Mouse (Mus musculus): Measurements from ENCODE around the gene Tmem150c. TPM values are rescaled to one million over a fixed set of nuclear protein-coding genes. Genes with fewer than 3 reads are reported as not detected.

The Tmem150c gene
- polyA plus RNA-seq, 1 experiment from 2014 or later = 4.7 TPM

GRCm38 (mm10) chr5:100055866-100056369 lies 103.7 kb downstream of the Tmem150c start:
- 65% methylated on average over 5 of the region's 5 CpGs for WGBS

GRCm38 (mm10) chr5:100054807-100055547 lies 104.6 kb downstream of the Tmem150c start:
- Histone ChIP-seq H3K9ac (ENCODE audit: low read length) (no peak overlapping the region), H3K9me3 (replicated peaks; ENCODE audit: control insufficient read depth, low read length) (no peaks in the 10 kb centered on the region), H3K27me3 (ENCODE audit: control insufficient read depth, insufficient read depth, low read length) (no peaks in the 10 kb centered on the region), H3K4me3 (replicated peaks; ENCODE audit: low read length) (no peak overlapping the region), H3K27ac (ENCODE audit: low read length) (no peak overlapping the region), H3K36me3 (ENCODE audit: control insufficient read depth, insufficient read depth, low read length) (no peaks in the 10 kb centered on the region), H3K4me2 (ENCODE audit: low read depth, low read length) (no peak overlapping the region), H3K4me1 (ENCODE audit: control insufficient read depth, insufficient read depth, low read length) (peaks cover 13% of the 10 kb centered on the region; the same call in 1 of the 2 replicates)
- ATAC-seq (ENCODE audit: insufficient read depth, low FRiP score) = no peak
- 73% methylated on average over 11 of the region's 11 CpGs for WGBS

More at GRCm38 (mm10) chr5:100055866-100056369, 103.7 kb downstream of the Tmem150c start:
- H3K9ac ChIP-seq (ENCODE audit: low read length) = no peak overlapping the region
- H3K9me3 ChIP-seq (replicated peaks; ENCODE audit: control insufficient read depth, low read length) = no peaks in the 10 kb centered on the region
- no peak overlapping the region for H3K4me3 ChIP-seq (replicated peaks; ENCODE audit: low read length)
- ATAC-seq (ENCODE audit: insufficient read depth, low FRiP score) = no peak
- H3K4me2 ChIP-seq (ENCODE audit: low read depth, low read length) = no peak overlapping the region
- H3K27me3 ChIP-seq (ENCODE audit: control insufficient read depth, insufficient read depth, low read length) = no peaks in the 10 kb centered on the region
- H3K27ac ChIP-seq (ENCODE audit: low read length) = no peak overlapping the region
- H3K36me3 ChIP-seq (ENCODE audit: control insufficient read depth, insufficient read depth, low read length) = 0 out of 2 replicates have a peak, but pooled peaks cover under 1% of the 10 kb centered on the region
- peaks cover 13% of the 10 kb centered on the region; the same call in 1 of the 2 replicates for H3K4me1 ChIP-seq (ENCODE audit: control insufficient read depth, insufficient read depth, low read length)

- 91% methylated on average over 7 of the region's 7 CpGs for WGBS
- no peaks in the 10 kb centered on the region for H3K27me3 ChIP-seq (ENCODE audit: control insufficient read depth, insufficient read depth, low read length)
- no peak overlapping the region for H3K4me2 ChIP-seq (ENCODE audit: low read depth, low read length)
- no peaks in the 10 kb centered on the region for H3K9me3 ChIP-seq (replicated peaks; ENCODE audit: control insufficient read depth, low read length)
- H3K36me3 ChIP-seq (ENCODE audit: control insufficient read depth, insufficient read depth, low read length) = no peaks in the 10 kb centered on the region
- H3K9ac ChIP-seq (ENCODE audit: low read length) = no peak overlapping the region
- ATAC-seq (ENCODE audit: insufficient read depth, low FRiP score) = no peak
- H3K4me1 ChIP-seq (ENCODE audit: control insufficient read depth, insufficient read depth, low read length) = peaks cover 16% of the 10 kb centered on the region
- H3K27ac ChIP-seq (ENCODE audit: low read length) = no peak overlapping the region
- H3K4me3 ChIP-seq (replicated peaks; ENCODE audit: low read length) = no peak overlapping the region
Measured at GRCm38 (mm10) chr5:100052728-100053127, 106.9 kb downstream of the Tmem150c start.

GRCm38 (mm10) chr5:100049904-100050303 lies 109.7 kb downstream of the Tmem150c start:
- no peak overlapping the region for H3K4me2 ChIP-seq (ENCODE audit: low read depth, low read length)
- H3K36me3 ChIP-seq (ENCODE audit: control insufficient read depth, insufficient read depth, low read length) = no peaks in the 10 kb centered on the region
- H3K9ac ChIP-seq (ENCODE audit: low read length) = no peak overlapping the region
- ATAC-seq (ENCODE audit: insufficient read depth, low FRiP score) = no peak
- H3K27ac ChIP-seq (ENCODE audit: low read length) = no peak overlapping the region
- H3K9me3 ChIP-seq (replicated peaks; ENCODE audit: control insufficient read depth, low read length) = no peaks in the 10 kb centered on the region
- WGBS = 93% methylated on average over 3 of the region's 3 CpGs
- no peak overlapping the region for H3K4me3 ChIP-seq (replicated peaks; ENCODE audit: low read length)
- peaks cover 14% of the 10 kb centered on the region; the same call in 1 of the 2 replicates for H3K4me1 ChIP-seq (ENCODE audit: control insufficient read depth, insufficient read depth, low read length)
- H3K27me3 ChIP-seq (ENCODE audit: control insufficient read depth, insufficient read depth, low read length) = no peaks in the 10 kb centered on the region

- peak; percentile 57; the same call in 1 of the 2 replicates for ATAC-seq (ENCODE audit: insufficient read depth, low FRiP score)
- Histone ChIP-seq H3K27me3 (ENCODE audit: control insufficient read depth, insufficient read depth, low read length) (no peaks in the 10 kb centered on the region), H3K27ac (ENCODE audit: low read length) (no peak overlapping the region), H3K4me1 (ENCODE audit: control insufficient read depth, insufficient read depth, low read length) (peaks cover 22% of the 10 kb centered on the region), H3K4me3 (replicated peaks; ENCODE audit: low read length) (no peak overlapping the region), H3K36me3 (ENCODE audit: control insufficient read depth, insufficient read depth, low read length) (no peaks in the 10 kb centered on the region), H3K9me3 (replicated peaks; ENCODE audit: control insufficient read depth, low read length) (no peaks in the 10 kb centered on the region), H3K4me2 (ENCODE audit: low read depth, low read length) (no peak overlapping the region; the same call in 1 of the 2 replicates), H3K9ac (ENCODE audit: low read length) (no peak overlapping the region)
- WGBS = 45% methylated on average over 7 of the region's 7 CpGs
Measured at GRCm38 (mm10) chr5:100047871-100048270, 111.7 kb downstream of the Tmem150c start.

GRCm38 (mm10) chr5:100047143-100047640 lies 112.4 kb downstream of the Tmem150c start:
- Histone ChIP-seq H3K9ac (ENCODE audit: low read length) (0 out of 2 replicates have a peak overlapping the region, but pooled peaks have one; percentile 17), H3K27ac (ENCODE audit: low read length) (no peak overlapping the region), H3K27me3 (ENCODE audit: control insufficient read depth, insufficient read depth, low read length) (no peaks in the 10 kb centered on the region), H3K4me3 (replicated peaks; ENCODE audit: low read length) (no peak overlapping the region), H3K4me1 (ENCODE audit: control insufficient read depth, insufficient read depth, low read length) (peaks cover 22% of the 10 kb centered on the region), H3K9me3 (replicated peaks; ENCODE audit: control insufficient read depth, low read length) (no peaks in the 10 kb centered on the region), H3K36me3 (ENCODE audit: control insufficient read depth, insufficient read depth, low read length) (no peaks in the 10 kb centered on the region), H3K4me2 (ENCODE audit: low read depth, low read length) (no peak overlapping the region)
- no peak for ATAC-seq (ENCODE audit: insufficient read depth, low FRiP score)
- WGBS = 58% methylated on average over 8 of the region's 8 CpGs

- H3K9me3 ChIP-seq (replicated peaks; ENCODE audit: control insufficient read depth, low read length) = no peaks in the 10 kb centered on the region
- H3K27me3 ChIP-seq (ENCODE audit: control insufficient read depth, insufficient read depth, low read length) = no peaks in the 10 kb centered on the region
- H3K4me1 ChIP-seq (ENCODE audit: control insufficient read depth, insufficient read depth, low read length) = peaks cover 22% of the 10 kb centered on the region
- no peak overlapping the region for H3K9ac ChIP-seq (ENCODE audit: low read length)
- no peak for ATAC-seq (ENCODE audit: insufficient read depth, low FRiP score)
- WGBS = 75% methylated on average over 3 of the region's 3 CpGs
- H3K4me3 ChIP-seq (replicated peaks; ENCODE audit: low read length) = no peak overlapping the region
- H3K27ac ChIP-seq (ENCODE audit: low read length) = no peak overlapping the region
- H3K4me2 ChIP-seq (ENCODE audit: low read depth, low read length) = no peak overlapping the region
- no peaks in the 10 kb centered on the region for H3K36me3 ChIP-seq (ENCODE audit: control insufficient read depth, insufficient read depth, low read length)
Measured at GRCm38 (mm10) chr5:100046096-100046495, 113.5 kb downstream of the Tmem150c start.

GRCm38 (mm10) chr5:100044621-100045020 lies 115.0 kb downstream of the Tmem150c start:
- H3K4me3 ChIP-seq (replicated peaks; ENCODE audit: low read length) = no peak overlapping the region
- peak overlapping the region; percentile 12; the same call in 1 of the 2 replicates for H3K27ac ChIP-seq (ENCODE audit: low read length)
- no peak for ATAC-seq (ENCODE audit: insufficient read depth, low FRiP score)
- H3K4me2 ChIP-seq (ENCODE audit: low read depth, low read length) = no peak overlapping the region
- 70% methylated on average over 5 of the region's 5 CpGs for WGBS
- no peaks in the 10 kb centered on the region for H3K27me3 ChIP-seq (ENCODE audit: control insufficient read depth, insufficient read depth, low read length)
- H3K9me3 ChIP-seq (replicated peaks; ENCODE audit: control insufficient read depth, low read length) = no peaks in the 10 kb centered on the region
- H3K36me3 ChIP-seq (ENCODE audit: control insufficient read depth, insufficient read depth, low read length) = no peaks in the 10 kb centered on the region
- H3K4me1 ChIP-seq (ENCODE audit: control insufficient read depth, insufficient read depth, low read length) = peaks cover 22% of the 10 kb centered on the region
- H3K9ac ChIP-seq (ENCODE audit: low read length) = no peak overlapping the region

GRCm38 (mm10) chr5:100044030-100044429 lies 115.6 kb downstream of the Tmem150c start:
- WGBS = 71% methylated on average over 4 of the region's 4 CpGs
- ATAC-seq (ENCODE audit: insufficient read depth, low FRiP score) = no peak
- H3K36me3 ChIP-seq (ENCODE audit: control insufficient read depth, insufficient read depth, low read length) = no peaks in the 10 kb centered on the region
- H3K27me3 ChIP-seq (ENCODE audit: control insufficient read depth, insufficient read depth, low read length) = no peaks in the 10 kb centered on the region
- H3K27ac ChIP-seq (ENCODE audit: low read length) = peak overlapping the region; percentile 12; the same call in 1 of the 2 replicates
- no peak overlapping the region for H3K9ac ChIP-seq (ENCODE audit: low read length)
- H3K4me1 ChIP-seq (ENCODE audit: control insufficient read depth, insufficient read depth, low read length) = peaks cover 22% of the 10 kb centered on the region
- H3K9me3 ChIP-seq (replicated peaks; ENCODE audit: control insufficient read depth, low read length) = no peaks in the 10 kb centered on the region
- no peak overlapping the region for H3K4me3 ChIP-seq (replicated peaks; ENCODE audit: low read length)
- no peak overlapping the region for H3K4me2 ChIP-seq (ENCODE audit: low read depth, low read length)

Data from stomach, embryonic 16.5 days (tissue).